Mouse (Mus musculus) liver, adult 2 months (tissue): ENCODE results near the gene Bcl2l11.

Experiments used
- CTCF ChIP-seq: fragments of 200-500 bp; IDR thresholded peaks from 2 replicates; pipeline ENCODE4 v1.5.1; 2011; ENCODE audit warnings: low read depth, low read length, control low read depth
- POLR2A ChIP-seq: fragments of 200-500 bp; IDR thresholded peaks from 2 replicates; pipeline ENCODE4 v1.6.1; 2011; ENCODE audit warnings: low read length, control low read depth; ENCODE audit not compliant: insufficient read depth; ENCODE audit errors: extremely low read depth

DNA sequence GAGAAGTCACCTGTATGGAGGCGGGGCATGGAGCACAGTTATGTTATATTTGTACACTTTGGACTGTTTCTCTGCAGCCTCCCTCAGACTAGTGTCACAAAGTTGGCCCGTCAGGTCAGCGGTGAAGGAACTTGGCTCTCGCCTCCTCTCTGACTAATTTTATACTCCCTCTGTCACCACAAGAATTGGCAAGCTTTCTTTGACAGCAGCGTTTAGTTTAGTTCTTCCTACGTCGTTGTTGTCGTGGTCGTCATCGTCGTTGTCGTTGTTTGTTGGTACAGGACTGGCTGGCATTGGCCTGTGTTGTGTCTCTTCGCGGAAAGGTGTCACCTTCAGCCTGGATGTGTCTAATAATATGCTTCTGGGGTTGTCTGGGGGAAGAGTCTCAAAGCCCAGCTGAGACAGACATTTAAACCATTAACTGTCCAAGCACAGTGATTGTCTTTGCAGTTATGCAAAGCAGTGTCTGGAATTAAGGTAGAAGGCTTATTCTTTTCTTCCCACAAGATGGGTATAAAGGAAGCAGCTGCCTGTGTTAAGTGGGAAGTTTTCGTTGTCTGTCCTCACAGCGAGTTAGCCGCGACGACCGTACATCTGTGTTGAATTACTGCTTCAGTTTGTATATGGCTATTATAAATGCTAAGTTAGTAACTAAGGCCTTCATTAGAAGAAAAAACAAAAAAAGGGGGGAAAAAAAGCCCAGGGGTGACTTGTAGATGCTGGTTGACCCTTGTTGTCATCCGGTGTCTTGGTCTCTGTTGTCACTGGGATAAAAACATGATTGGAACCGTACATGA, 11.8 kb downstream of the Bcl2l11 start:
- TF ChIP-seq POLR2A = no peak
- no peak for TF ChIP-seq CTCF
